Mouse (Mus musculus) E14TG2a.4 (cell line): ENCODE measurements at regions not wholly inside any gene's neighbourhood (a gene's known extent, or its start where the extent isn't known, plus 50 kb on each side); places are given as distances from the start of the nearest gene placed in this dataset.
A peak's percentile ranks its signal among the peaks of the same experiment; 100 is the strongest.

Experiments
- H3K27me3 ChIP-seq: 2 replicates; pipeline ENCODE4 v1.6.1; 2014; ENCODE audit warnings: low read length, control low read depth; ENCODE audit not compliant: insufficient read depth
- H3K36me3 ChIP-seq: 2 replicates; pipeline ENCODE4 v1.6.1; 2014; ENCODE audit warnings: low read length, control low read depth; ENCODE audit not compliant: insufficient read depth
- H3K4me1 ChIP-seq: replicated peaks from 2 replicates; pipeline ENCODE4 v1.6.1; 2014; ENCODE audit warnings: low read depth, low read length, control low read depth
- H3K4me3 ChIP-seq: replicated peaks from 2 replicates; pipeline ENCODE4 v1.5.1; 2014; ENCODE audit warnings: mild to moderate bottlenecking, low read length
- H3K9me3 ChIP-seq: 2 replicates; pipeline ENCODE4 v1.6.1; 2014; ENCODE audit warnings: low read length, control low read depth
- CTCF ChIP-seq: conservative IDR thresholded peaks from 2 replicates; pipeline ENCODE4 v1.5.1; 2014; ENCODE audit warnings: low read length
- NANOG ChIP-seq: IDR thresholded peaks from 2 replicates; pipeline ENCODE4 v1.6.1; 2014; ENCODE audit warnings: borderline replicate concordance, low read length, mixed read lengths
- POU5F1 ChIP-seq: IDR thresholded peaks from 2 replicates; pipeline ENCODE4 v1.6.1; 2014; ENCODE audit warnings: low read length, borderline replicate concordance

- no peak for TF ChIP-seq NANOG
- TF ChIP-seq CTCF: no peak
- TF ChIP-seq POU5F1: no peak
- Histone ChIP-seq H3K36me3 (no peaks in the 10 kb centered on the region), H3K4me1 (peaks cover 20% of the 10 kb centered on the region), H3K9me3 (no peaks in the 10 kb centered on the region), H3K4me3 (peak overlapping the region; percentile 80), H3K27me3 (peaks cover 53% of the 10 kb centered on the region)
Observed at GRCm38 (mm10) chr10:120553097-120553453, 76.8 kb upstream of the Hmga2 start.

GRCm38 (mm10) chr10:120552341-120553096 is 76.2 kb upstream of the Hmga2 start:
- Histone ChIP-seq H3K4me3 (peak overlapping the region; percentile 80), H3K9me3 (no peaks in the 10 kb centered on the region), H3K4me1 (peaks cover 15% of the 10 kb centered on the region), H3K27me3 (peaks cover 51% of the 10 kb centered on the region), H3K36me3 (no peaks in the 10 kb centered on the region)
- no peak for TF ChIP-seq NANOG
- TF ChIP-seq POU5F1: no peak
- no peak for TF ChIP-seq CTCF

GRCm38 (mm10) chr10:120551851-120552281 is 75.6 kb upstream of the Hmga2 start:
- Histone ChIP-seq H3K4me1 (peaks cover 17% of the 10 kb centered on the region), H3K27me3 (peaks cover 51% of the 10 kb centered on the region), H3K9me3 (no peaks in the 10 kb centered on the region), H3K36me3 (no peaks in the 10 kb centered on the region), H3K4me3 (peak overlapping the region; percentile 80)
- TF ChIP-seq NANOG: no peak
- no peak for TF ChIP-seq CTCF
- no peak for TF ChIP-seq POU5F1

GRCm38 (mm10) chr10:120547164-120547563 is 70.9 kb upstream of the Hmga2 start:
- Histone ChIP-seq H3K36me3 (no peaks in the 10 kb centered on the region), H3K4me1 (peaks cover 15% of the 10 kb centered on the region), H3K9me3 (no peaks in the 10 kb centered on the region), H3K4me3 (no peak overlapping the region), H3K27me3 (peaks cover 25% of the 10 kb centered on the region)
- TF ChIP-seq POU5F1: no peak
- no peak for TF ChIP-seq CTCF
- TF ChIP-seq NANOG: no peak

GRCm38 (mm10) chr10:120541618-120542017 is 65.3 kb upstream of the Hmga2 start:
- peaks cover 7% of the 10 kb centered on the region; the same call in 1 of the 2 replicates for H3K27me3 ChIP-seq
- no peak overlapping the region for H3K4me3 ChIP-seq
- no peaks in the 10 kb centered on the region for H3K36me3 ChIP-seq
- no peaks in the 10 kb centered on the region for H3K9me3 ChIP-seq
- TF ChIP-seq POU5F1 (no peak), NANOG (no peak), CTCF (no peak)
- H3K4me1 ChIP-seq: peaks cover 2% of the 10 kb centered on the region; the same call in 1 of the 2 replicates

- TF ChIP-seq NANOG (no peak), POU5F1 (no peak), CTCF (no peak)
- Histone ChIP-seq H3K36me3 (no peaks in the 10 kb centered on the region), H3K27me3 (peaks cover 7% of the 10 kb centered on the region; the same call in 1 of the 2 replicates), H3K4me1 (no peaks in the 10 kb centered on the region), H3K9me3 (peaks cover 5% of the 10 kb centered on the region; the same call in 1 of the 2 replicates), H3K4me3 (no peak overlapping the region)
Observed at GRCm38 (mm10) chr10:120538561-120538960, 62.3 kb upstream of the Hmga2 start.

GRCm38 (mm10) chr10:120528406-120528805 is 52.1 kb upstream of the Hmga2 start:
- TF ChIP-seq POU5F1: no peak
- no peak for TF ChIP-seq CTCF
- no peak for TF ChIP-seq NANOG
- H3K9me3 ChIP-seq: peaks cover 46% of the 10 kb centered on the region
- H3K4me3 ChIP-seq: no peak overlapping the region
- H3K4me1 ChIP-seq: peaks cover 11% of the 10 kb centered on the region; the same call in 1 of the 2 replicates
- no peaks in the 10 kb centered on the region for H3K27me3 ChIP-seq
- H3K36me3 ChIP-seq: peaks cover 5% of the 10 kb centered on the region; the same call in 1 of the 2 replicates

- H3K27me3 ChIP-seq: no peaks in the 10 kb centered on the region
- H3K36me3 ChIP-seq: peaks cover 5% of the 10 kb centered on the region; the same call in 1 of the 2 replicates
- no peak for TF ChIP-seq POU5F1
- no peak for TF ChIP-seq NANOG
- no peak for TF ChIP-seq CTCF
- H3K4me3 ChIP-seq: no peak overlapping the region
- peaks cover 12% of the 10 kb centered on the region; the same call in 1 of the 2 replicates for H3K4me1 ChIP-seq
- H3K9me3 ChIP-seq: peaks cover 46% of the 10 kb centered on the region
Observed at GRCm38 (mm10) chr10:120527951-120528350, 51.7 kb upstream of the Hmga2 start.

- Histone ChIP-seq H3K9me3 (peaks cover 44% of the 10 kb centered on the region), H3K36me3 (peaks cover 5% of the 10 kb centered on the region; the same call in 1 of the 2 replicates), H3K4me3 (no peak overlapping the region), H3K27me3 (no peaks in the 10 kb centered on the region), H3K4me1 (peaks cover 21% of the 10 kb centered on the region)
- no peak for TF ChIP-seq POU5F1
- no peak for TF ChIP-seq CTCF
- TF ChIP-seq NANOG: no peak
Observed at GRCm38 (mm10) chr10:120526991-120527390, 50.7 kb upstream of the Hmga2 start.
